Mouse (Mus musculus) MEL (cell line): Measurements from ENCODE around the gene Snx10.

Experiments
- CTCF ChIP-seq, 3 experiments: IDR thresholded peaks in 2 of 3; conservative IDR thresholded peaks in 1 of 3; 2 replicates each; pipeline ENCODE4 v1.5.1; 2011 to 2012; ENCODE audit warnings: low read length in 3 of 3, low read depth in 2 of 3, mild to moderate bottlenecking in 2 of 3, improper control_type of control experiment in 1 of 3, inconsistent platforms in 1 of 3, mixed read lengths in 1 of 3, moderate library complexity in 1 of 3; ENCODE audit not compliant: control insufficient read depth in 1 of 3, insufficient read depth in 1 of 3, poor library complexity in 1 of 3, severe bottlenecking in 1 of 3
- UBTF ChIP-seq: IDR thresholded peaks from 2 replicates; pipeline ENCODE4 v1.6.1; 2012; ENCODE audit warnings: low read depth, mild to moderate bottlenecking, inconsistent platforms, low read length, improper control_type of control experiment, moderate library complexity, borderline replicate concordance; ENCODE audit not compliant: insufficient read depth

GRCm38 (mm10) chr6:51541422-51541821 lies 17.7 kb downstream of the Snx10 start:
- TF ChIP-seq UBTF, result no peak
- TF ChIP-seq CTCF (IDR thresholded peaks at IDR 0.05 in 2 of 3, conservative IDR thresholded peaks at IDR 0.05 in 1 of 3; ENCODE audit: control insufficient read depth in 1 of 3, insufficient read depth in 1 of 3, low read depth in 2 of 3, low read length in 3 of 3, poor library complexity in 1 of 3, severe bottlenecking in 1 of 3), result no peak
